Mouse (Mus musculus): ENCODE data around the gene Kif3b.

- TF ChIP-seq CTCF (IDR thresholded peaks at IDR 0.05; ENCODE audit: low read depth) (no peak), EP300 (optimal IDR thresholded peaks at IDR 0.05) (no peak)
Observed at GRCm38 (mm10) chr2:153350552-153351181, 59.5 kb downstream of the Kif3b start.

Measured in stomach, postnatal 0 days (tissue).